Mouse (Mus musculus) lung, postnatal 0 days (tissue): ENCODE data around the gene Trim46.
A peak's percentile ranks its signal among the peaks of the same experiment; 100 is the strongest.

ENCODE experiments used
- CTCF ChIP-seq: IDR thresholded peaks from 2 replicates; pipeline ENCODE4 v1.5.1; 2016; ENCODE audit warnings: antibody characterized with exemption, mild to moderate bottlenecking
- EP300 ChIP-seq: IDR thresholded peaks from 2 replicates; pipeline ENCODE4 v1.6.1; 2016; ENCODE audit warnings: antibody characterized with exemption, mild to moderate bottlenecking, control low read depth

DNA sequence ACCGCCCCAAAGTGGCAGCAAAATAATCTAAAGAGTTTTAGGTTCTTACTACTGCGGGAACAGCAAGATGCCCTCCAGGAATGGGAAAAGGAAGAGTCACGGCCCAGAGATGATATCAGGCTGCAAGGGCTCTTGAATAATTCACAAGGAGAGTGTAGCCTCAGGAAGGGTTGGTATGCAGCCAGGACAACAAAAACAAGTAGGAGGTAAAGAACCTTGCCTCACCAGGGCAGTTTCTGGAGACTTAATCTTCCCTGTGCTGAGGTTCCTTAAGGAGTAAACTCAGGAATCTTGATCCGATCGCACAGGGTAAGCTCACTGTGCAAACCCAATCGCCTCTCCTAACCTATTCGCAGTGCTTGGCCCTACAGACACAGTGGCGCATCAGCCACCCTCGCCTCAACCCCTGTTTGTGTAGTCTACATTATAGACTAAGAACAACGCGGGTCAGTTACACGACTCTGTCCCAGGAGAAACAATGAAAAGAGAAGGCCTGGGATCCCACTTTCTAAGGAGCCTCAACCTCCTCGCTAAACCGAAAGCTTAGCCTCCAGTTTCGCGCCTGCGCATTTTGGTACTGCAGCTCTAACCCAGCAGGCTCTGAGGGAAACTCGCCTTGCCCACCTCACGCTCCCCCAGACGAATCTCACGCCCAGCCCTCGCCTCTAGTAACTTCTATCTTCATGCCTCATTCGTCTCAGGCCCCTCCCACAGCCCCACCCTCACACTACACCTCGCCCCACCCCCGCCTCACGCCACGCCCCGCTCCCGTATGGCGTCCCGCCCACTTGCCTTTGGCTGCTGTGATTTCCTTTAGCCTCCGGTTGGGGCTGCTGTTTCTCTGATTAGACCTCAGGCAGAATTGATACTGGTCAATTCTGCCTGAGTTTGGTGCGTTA is 49.9 kb downstream of the Trim46 start:
- peak; percentile 75 for TF ChIP-seq CTCF
- no peak for TF ChIP-seq EP300
